Mouse (Mus musculus) stomach, embryonic 15.5 days (tissue): ENCODE data around the gene Akap11. TPM values are rescaled to one million over a fixed set of nuclear protein-coding genes. Genes with fewer than 3 reads are reported as not detected.
"Not testable (repeated sequence)": the region's sequence is repeated elsewhere in the genome, so short reads cannot be mapped to it uniquely, and the experiment has no call there.

Experiments
- ATAC-seq: fragments of 200-750 bp; cut with Nextera tagmentation; 2 replicates; pipeline ENCODE4 v1.8.0; 2017; ENCODE audit warnings: low read depth, moderate number of reproducible peaks, moderate TSS enrichment; ENCODE audit not compliant: insufficient read depth, low FRiP score
- H3K27ac ChIP-seq: fragments of 300-500 bp; sonication (generic); 2 replicates; pipeline ENCODE4 v1.5.1; 2015; ENCODE audit warnings: mild to moderate bottlenecking, inconsistent platforms
- H3K27me3 ChIP-seq: fragments of 300-500 bp; sonication (generic); replicated peaks from 2 replicates; pipeline ENCODE4 v1.6.1; 2015; ENCODE audit warnings: inconsistent platforms
- H3K36me3 ChIP-seq: fragments of 300-500 bp; sonication (generic); 2 replicates; pipeline ENCODE4 v1.6.1; 2015; ENCODE audit warnings: inconsistent platforms
- H3K4me1 ChIP-seq: fragments of 300-500 bp; sonication (generic); 2 replicates; pipeline ENCODE4 v1.6.1; 2015; ENCODE audit warnings: inconsistent platforms
- H3K4me2 ChIP-seq: fragments of 300-500 bp; sonication (generic); 2 replicates; pipeline ENCODE4 v1.6.1; 2015; ENCODE audit warnings: mild to moderate bottlenecking, inconsistent platforms
- H3K4me3 ChIP-seq: fragments of 300-500 bp; sonication (generic); replicated peaks from 2 replicates; pipeline ENCODE4 v1.5.1; 2015; ENCODE audit warnings: inconsistent platforms
- H3K9ac ChIP-seq: fragments of 300-500 bp; sonication (generic); 2 replicates; pipeline ENCODE4 v1.6.1; 2015; ENCODE audit warnings: inconsistent platforms
- H3K9me3 ChIP-seq: fragments of 300-500 bp; sonication (generic); 2 replicates; pipeline ENCODE4 v1.6.1; 2016; ENCODE audit warnings: inconsistent platforms
- WGBS: fragments of 180-500 bp; shearing (Covaris S2); methylation state at CpG from one replicate; pipeline ENCODE4 v1.1.7; 2015; 5-methylcytosine and 5-hydroxymethylcytosine counted together
- polyA plus RNA-seq: library from polyadenylated mRNA; unstranded; fragments of >200 nt; fragmentation: Nextera tagmentation; extraction: Ambion mirVana; gene quantifications from 2 replicates; pipeline ENCODE4 v1.2.1, GENCODE M21; 2015

The Akap11 gene
- 16.2 and 17.8 TPM in 2 replicates for polyA plus RNA-seq

DNA sequence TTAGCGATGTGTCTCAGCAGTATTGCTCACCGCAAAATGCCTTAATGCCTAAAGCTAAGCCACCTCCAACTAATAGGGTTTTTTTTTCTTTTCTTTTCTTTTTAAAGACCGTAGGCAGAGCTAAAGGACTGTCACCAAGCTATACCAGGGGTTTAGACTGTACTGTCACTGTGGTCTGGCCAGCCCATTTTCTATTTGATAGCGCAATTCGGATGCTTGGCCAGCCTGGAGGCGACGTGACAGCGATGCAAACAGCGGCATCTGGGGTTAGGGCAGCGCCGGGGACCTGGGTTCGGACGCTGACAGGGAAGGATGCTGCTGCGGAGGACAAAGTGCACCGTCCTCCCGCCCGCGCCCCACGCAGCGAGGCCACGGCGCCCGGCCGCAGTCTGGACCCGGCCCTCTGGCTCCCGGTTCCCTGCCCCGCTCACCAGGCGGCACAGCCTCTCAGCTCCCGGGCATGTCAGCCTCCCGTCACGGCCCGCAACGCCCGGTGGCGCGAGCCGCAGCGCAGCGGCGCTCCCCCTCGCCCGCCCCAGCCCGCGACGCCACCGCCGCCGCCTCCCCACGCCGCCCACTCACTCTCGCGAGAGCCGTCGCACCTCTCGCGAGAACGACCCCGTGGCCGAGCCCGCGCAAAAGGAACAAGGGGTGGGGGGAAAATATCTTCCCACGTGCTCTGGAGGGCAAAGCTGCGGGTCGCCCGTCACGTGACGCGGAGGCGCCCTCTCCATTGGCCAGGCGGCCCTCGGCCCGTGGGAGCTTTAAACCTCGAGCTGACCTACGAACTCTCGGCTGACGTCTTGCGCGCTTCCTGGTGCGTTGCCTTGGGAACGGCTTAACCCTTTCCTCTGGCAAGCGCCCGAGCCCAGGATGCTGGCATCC lies at the start of gene Akap11:
TSS of gene Akap11 (minus strand) at position 528 of the 885 bp plus-strand sequence.
- WGBS: under 1% methylated on average over 82 of the region's 82 CpGs
- Histone ChIP-seq H3K27me3 (no peaks in the 10 kb centered on the region), H3K4me1 (peaks cover 13% of the 10 kb centered on the region)

GRCm38 (mm10) chr14:78584222-78584621 lies 47.6 kb upstream of the Akap11 start:
- Histone ChIP-seq H3K9me3 (no peaks in the 10 kb centered on the region), H3K9ac (no peak overlapping the region), H3K27ac (no peak overlapping the region), H3K36me3 (peaks cover 13% of the 10 kb centered on the region; the same call in 1 of the 2 replicates), H3K27me3 (no peaks in the 10 kb centered on the region), H3K4me3 (no peak overlapping the region), H3K4me1 (no peaks in the 10 kb centered on the region), H3K4me2 (no peak overlapping the region)
- 88% methylated on average over 13 of the region's 13 CpGs for WGBS
- no peak for ATAC-seq

More for the DNA sequence above, at the start of gene Akap11:
- no peaks in the 10 kb centered on the region for H3K36me3 ChIP-seq
- peak within 1 kb of the TSS; percentile 83 for H3K4me2 ChIP-seq
- no peaks in the 10 kb centered on the region for H3K9me3 ChIP-seq
- peak; percentile 94 for ATAC-seq
- H3K4me3 ChIP-seq: peak within 1 kb of the TSS; percentile 65
- peak within 1 kb of the TSS; percentile 89 for H3K27ac ChIP-seq
- H3K9ac ChIP-seq: peak within 1 kb of the TSS; percentile 97

DNA sequence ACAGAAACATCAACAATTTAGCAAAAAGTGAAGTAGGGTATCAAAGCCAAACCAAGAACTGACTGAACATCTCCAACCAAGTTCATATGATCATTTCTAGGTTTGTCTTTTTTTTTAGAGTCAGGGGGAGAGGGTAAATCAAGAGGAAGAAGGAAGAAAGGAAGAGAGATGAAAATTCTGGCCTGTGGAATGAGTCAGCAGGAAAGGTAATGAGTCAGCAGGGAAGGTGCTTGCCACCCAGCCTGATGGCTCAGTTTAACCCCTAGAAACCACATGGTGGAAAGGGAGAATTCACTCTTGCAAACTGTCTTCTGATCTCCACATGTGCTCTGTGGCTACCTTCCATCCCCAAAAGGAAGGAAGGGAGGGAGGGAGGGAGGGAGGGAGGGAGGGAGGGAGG lies 46.6 kb upstream of the Akap11 start:
- Histone ChIP-seq H3K36me3 (peaks cover 13% of the 10 kb centered on the region; the same call in 1 of the 2 replicates), H3K4me3 (no peak overlapping the region), H3K4me1 (no peaks in the 10 kb centered on the region), H3K9me3 (no peaks in the 10 kb centered on the region), H3K9ac (no peak overlapping the region), H3K27me3 (no peaks in the 10 kb centered on the region), H3K27ac (no peak overlapping the region), H3K4me2 (no peak overlapping the region)
- ATAC-seq: no peak

DNA sequence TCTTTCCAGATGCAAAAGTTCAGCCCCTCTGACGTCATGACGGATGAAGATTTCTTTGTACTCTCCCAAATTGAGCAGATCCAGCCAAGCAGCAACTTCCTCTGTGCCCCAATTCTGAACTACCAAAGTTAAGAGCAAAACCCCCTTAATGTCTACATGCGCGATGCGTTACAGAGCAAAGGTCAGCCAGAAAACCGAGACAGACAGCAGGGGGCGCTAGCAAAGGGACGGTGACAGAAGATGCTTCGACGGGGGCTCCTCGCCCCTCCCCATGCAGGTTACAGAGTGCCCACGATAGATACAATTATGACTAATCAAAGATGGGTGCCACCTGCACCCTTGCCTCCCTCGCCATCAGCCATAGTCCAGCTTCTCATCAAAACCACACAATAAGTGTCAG lies 39.3 kb upstream of the Akap11 start:
- no peak overlapping the region for H3K4me3 ChIP-seq
- H3K36me3 ChIP-seq: no peaks in the 10 kb centered on the region; the same call in 1 of the 2 replicates
- H3K4me2 ChIP-seq: no peak overlapping the region
- H3K27ac ChIP-seq: no peak overlapping the region
- no peaks in the 10 kb centered on the region for H3K27me3 ChIP-seq
- H3K9me3 ChIP-seq: no peaks in the 10 kb centered on the region
- no peak for ATAC-seq
- no peaks in the 10 kb centered on the region for H3K4me1 ChIP-seq
- WGBS: 71% methylated on average over 13 of the region's 13 CpGs
- no peak overlapping the region for H3K9ac ChIP-seq

DNA sequence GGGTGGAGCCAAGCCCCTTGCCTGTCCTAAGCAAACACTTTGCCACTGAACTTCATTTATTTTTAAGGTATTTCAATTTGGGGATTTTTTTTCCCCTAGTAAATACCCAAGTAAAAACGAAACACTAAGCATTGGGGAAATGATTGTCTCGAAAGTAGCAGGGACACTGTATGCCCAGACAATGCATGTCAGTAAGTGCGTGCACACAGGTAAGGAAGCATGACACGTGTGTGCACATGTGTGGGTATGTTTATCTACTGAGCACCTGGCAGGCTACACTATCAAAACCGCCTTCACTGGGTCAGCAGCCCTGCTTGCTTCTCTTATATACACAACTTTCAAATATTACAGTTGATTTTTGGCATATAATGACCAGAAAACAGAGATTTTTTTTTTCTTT lies 31.8 kb upstream of the Akap11 start:
- 84% methylated on average over 5 of the region's 5 CpGs for WGBS
- Histone ChIP-seq H3K4me1 (no peaks in the 10 kb centered on the region), H3K4me2 (no peak overlapping the region), H3K27me3 (no peaks in the 10 kb centered on the region), H3K4me3 (no peak overlapping the region), H3K9ac (no peak overlapping the region), H3K36me3 (0 out of 2 replicates have a peak, but pooled peaks cover 6% of the 10 kb centered on the region), H3K27ac (no peak overlapping the region), H3K9me3 (no peaks in the 10 kb centered on the region)
- ATAC-seq: no peak

DNA sequence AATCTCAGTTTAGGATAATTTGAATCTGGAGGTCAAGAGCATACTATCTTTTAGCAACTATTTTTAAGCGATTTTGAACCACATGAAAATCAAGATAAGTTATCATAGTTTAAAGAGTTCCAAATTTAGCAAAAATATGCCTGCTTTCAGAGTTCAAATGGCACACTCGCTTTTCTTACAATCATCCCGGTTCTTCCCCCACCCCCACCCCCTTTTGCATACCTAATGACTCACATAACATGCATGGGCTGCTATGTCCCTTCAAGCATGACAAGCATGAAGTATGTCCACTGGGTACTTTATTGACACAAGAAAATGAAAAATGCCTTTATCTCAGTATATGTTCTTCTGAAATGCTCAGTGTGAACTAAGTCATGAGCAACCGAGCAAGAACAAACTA lies 29.8 kb upstream of the Akap11 start:
- Histone ChIP-seq H3K27ac (no peak overlapping the region), H3K27me3 (no peaks in the 10 kb centered on the region), H3K4me1 (no peaks in the 10 kb centered on the region), H3K9me3 (no peaks in the 10 kb centered on the region), H3K9ac (no peak overlapping the region), H3K4me3 (no peak overlapping the region), H3K36me3 (0 out of 2 replicates have a peak, but pooled peaks cover 6% of the 10 kb centered on the region), H3K4me2 (no peak overlapping the region)
- 83% methylated on average over 4 of the region's 4 CpGs for WGBS
- no peak for ATAC-seq

- no peak overlapping the region for H3K4me3 ChIP-seq
- no peaks in the 10 kb centered on the region for H3K27me3 ChIP-seq
- no peak for ATAC-seq
- no peak overlapping the region for H3K4me2 ChIP-seq
- 0 out of 2 replicates have a peak, but pooled peaks cover 3% of the 10 kb centered on the region for H3K36me3 ChIP-seq
- no peaks in the 10 kb centered on the region for H3K9me3 ChIP-seq
- no peak overlapping the region for H3K27ac ChIP-seq
- H3K4me1 ChIP-seq: no peaks in the 10 kb centered on the region
- 72% methylated on average over 2 of the region's 2 CpGs for WGBS
- no peak overlapping the region for H3K9ac ChIP-seq
Measured at GRCm38 (mm10) chr14:78564292-78564691, 27.7 kb upstream of the Akap11 start.

DNA sequence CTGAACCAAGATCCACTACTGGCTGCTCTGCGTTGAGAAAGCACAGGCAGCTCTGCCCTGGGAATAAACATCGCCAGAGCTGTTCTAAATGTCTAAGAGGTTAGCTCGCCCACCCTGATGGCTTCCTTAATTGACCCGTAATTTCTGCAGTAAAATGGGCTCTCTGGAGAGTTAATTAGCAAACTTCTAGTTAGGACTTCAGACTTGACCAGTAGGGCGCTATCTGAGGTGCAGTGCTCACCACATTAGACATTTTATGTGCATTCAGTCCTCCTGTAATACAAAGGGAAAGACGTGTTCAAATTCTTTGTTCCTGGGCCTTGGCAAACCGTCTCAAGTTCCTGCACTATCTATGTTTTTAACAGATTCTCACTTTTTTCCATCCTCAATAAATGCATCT lies 26.6 kb upstream of the Akap11 start:
- WGBS: 80% methylated on average over 7 of the region's 7 CpGs
- 0 out of 2 replicates have a peak, but pooled peaks cover 6% of the 10 kb centered on the region for H3K36me3 ChIP-seq
- no peak overlapping the region for H3K4me2 ChIP-seq
- ATAC-seq: no peak
- H3K9me3 ChIP-seq: no peaks in the 10 kb centered on the region
- no peaks in the 10 kb centered on the region for H3K4me1 ChIP-seq
- no peaks in the 10 kb centered on the region for H3K27me3 ChIP-seq
- no peak overlapping the region for H3K27ac ChIP-seq
- H3K9ac ChIP-seq: no peak overlapping the region
- H3K4me3 ChIP-seq: no peak overlapping the region

DNA sequence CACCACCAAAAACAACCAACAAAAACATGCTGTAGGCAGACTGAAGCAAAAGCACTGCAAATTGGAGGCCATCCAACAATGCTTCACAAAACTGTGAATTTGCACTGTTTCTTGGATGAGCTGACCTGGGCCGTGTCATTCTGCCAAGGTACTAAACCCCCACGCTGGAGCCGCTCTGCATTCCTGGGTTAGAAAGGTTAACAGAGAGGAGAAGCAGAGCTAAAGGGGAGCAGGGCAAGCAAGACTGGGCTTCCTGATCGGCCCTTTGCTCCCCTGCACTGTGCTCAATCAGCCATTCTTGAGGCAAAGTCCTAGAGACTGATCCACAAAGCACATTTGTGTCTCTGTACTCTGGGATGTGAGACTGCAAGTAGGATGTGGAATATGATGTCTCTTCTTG lies 25.5 kb upstream of the Akap11 start:
- 0 out of 2 replicates have a peak, but pooled peaks cover 6% of the 10 kb centered on the region for H3K36me3 ChIP-seq
- no peak overlapping the region for H3K27ac ChIP-seq
- H3K9me3 ChIP-seq: no peaks in the 10 kb centered on the region
- H3K4me1 ChIP-seq: no peaks in the 10 kb centered on the region
- H3K9ac ChIP-seq: no peak overlapping the region
- H3K27me3 ChIP-seq: no peaks in the 10 kb centered on the region
- no peak overlapping the region for H3K4me3 ChIP-seq
- WGBS: 74% methylated on average over 4 of the region's 4 CpGs
- H3K4me2 ChIP-seq: no peak overlapping the region
- no peak for ATAC-seq

DNA sequence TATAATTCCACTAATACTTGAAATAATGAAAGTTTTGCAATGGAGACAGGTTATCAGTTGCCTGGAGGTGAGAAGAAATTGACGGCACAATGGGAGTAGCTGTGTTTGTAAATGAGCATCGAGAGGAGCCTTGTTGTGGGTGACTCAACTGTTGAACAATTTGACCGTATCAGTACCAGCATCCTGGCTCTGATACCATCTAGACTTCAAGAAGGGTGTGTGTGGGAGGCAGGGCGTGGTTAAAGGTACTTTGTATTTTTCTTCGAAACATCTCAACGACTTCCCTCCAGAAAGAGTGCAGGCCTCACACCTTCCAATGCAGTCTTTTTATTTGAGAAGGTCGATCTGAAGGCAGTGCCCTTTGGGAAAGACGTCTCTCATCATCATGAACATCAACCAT lies 22.4 kb upstream of the Akap11 start:
- H3K27ac ChIP-seq: no peak overlapping the region
- no peaks in the 10 kb centered on the region for H3K9me3 ChIP-seq
- 85% methylated on average over 8 of the region's 8 CpGs for WGBS
- no peak overlapping the region for H3K4me2 ChIP-seq
- H3K9ac ChIP-seq: no peak overlapping the region
- no peak for ATAC-seq
- 0 out of 2 replicates have a peak, but pooled peaks cover 3% of the 10 kb centered on the region for H3K36me3 ChIP-seq
- H3K27me3 ChIP-seq: no peaks in the 10 kb centered on the region
- no peaks in the 10 kb centered on the region for H3K4me1 ChIP-seq
- H3K4me3 ChIP-seq: no peak overlapping the region

DNA sequence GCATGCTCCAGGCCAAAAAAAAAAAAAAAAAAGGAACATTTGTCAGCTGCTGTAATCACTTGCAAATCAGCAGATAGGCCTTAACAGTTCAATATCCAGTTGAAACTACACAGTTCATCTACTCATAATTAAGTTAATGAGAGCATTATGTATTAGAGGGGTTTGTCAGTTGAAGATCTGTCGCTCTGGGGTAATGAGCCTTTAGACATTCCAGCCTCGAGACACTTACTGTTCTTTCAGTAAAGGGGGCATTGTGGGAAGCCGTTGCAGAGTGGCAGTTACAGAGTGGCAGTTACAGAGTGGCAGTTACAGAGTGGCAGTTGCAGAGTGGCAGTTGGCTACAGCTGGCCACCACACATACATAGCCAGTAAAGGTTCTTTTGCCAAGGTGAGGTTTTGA lies 18.2 kb upstream of the Akap11 start:
- not testable (repeated sequence) for ATAC-seq, H3K4me1 ChIP-seq, H3K27me3 ChIP-seq, H3K9ac ChIP-seq, H3K4me2 ChIP-seq, H3K4me3 ChIP-seq, H3K27ac ChIP-seq, H3K36me3 ChIP-seq, H3K9me3 ChIP-seq
- 81% methylated on average over 3 of the region's 3 CpGs for WGBS

GRCm38 (mm10) chr14:78553661-78554060 lies 17.1 kb upstream of the Akap11 start:
- no peaks in the 10 kb centered on the region for H3K27me3 ChIP-seq
- H3K36me3 ChIP-seq: 0 out of 2 replicates have a peak, but pooled peaks cover 3% of the 10 kb centered on the region
- H3K4me1 ChIP-seq: no peaks in the 10 kb centered on the region
- no peak for ATAC-seq
- no peak overlapping the region for H3K4me3 ChIP-seq
- 95% methylated on average over 6 of the region's 6 CpGs for WGBS
- no peak overlapping the region for H3K27ac ChIP-seq
- H3K4me2 ChIP-seq: no peak overlapping the region
- no peak overlapping the region for H3K9ac ChIP-seq
- H3K9me3 ChIP-seq: no peaks in the 10 kb centered on the region
